Mouse (Mus musculus) heart, embryonic 15.5 days (tissue): ENCODE data around the gene E130208F15Rik. TPM values are rescaled to one million over a fixed set of nuclear protein-coding genes. Genes with fewer than 3 reads are reported as not detected.

ENCODE experiments used
- ATAC-seq: fragments of 200-750 bp; cut with Nextera tagmentation; replicated peaks from 2 replicates; pipeline ENCODE4 v1.8.0; 2017; ENCODE audit warnings: low read depth, moderate TSS enrichment; ENCODE audit not compliant: insufficient number of reproducible peaks, insufficient read depth, low FRiP score
- H3K27ac ChIP-seq: fragments of 300-500 bp; sonication (generic); 2 replicates; pipeline ENCODE4 v1.5.1; 2015; ENCODE audit warnings: mild to moderate bottlenecking, inconsistent platforms
- H3K27me3 ChIP-seq: fragments of 300-500 bp; sonication (generic); 2 replicates; pipeline ENCODE4 v1.6.1; 2015; ENCODE audit warnings: inconsistent platforms
- H3K36me3 ChIP-seq: fragments of 300-500 bp; sonication (generic); 2 replicates; pipeline ENCODE4 v1.6.1; 2015; ENCODE audit warnings: mild to moderate bottlenecking, inconsistent platforms
- H3K4me1 ChIP-seq: fragments of 300-500 bp; sonication (generic); replicated peaks from 2 replicates; pipeline ENCODE4 v1.6.1; 2015; ENCODE audit warnings: inconsistent platforms
- H3K4me2 ChIP-seq: fragments of 300-500 bp; sonication (generic); 2 replicates; pipeline ENCODE4 v1.6.1; 2015; ENCODE audit warnings: inconsistent platforms, mild to moderate bottlenecking, moderate library complexity
- H3K4me3 ChIP-seq: fragments of 300-500 bp; sonication (generic); 2 replicates; pipeline ENCODE4 v1.5.1; 2015; ENCODE audit warnings: mild to moderate bottlenecking, inconsistent platforms
- H3K9ac ChIP-seq: fragments of 300-500 bp; sonication (generic); 2 replicates; pipeline ENCODE4 v1.6.1; 2015; ENCODE audit warnings: mild to moderate bottlenecking, inconsistent platforms
- H3K9me3 ChIP-seq: fragments of 300-500 bp; sonication (generic); replicated peaks from 2 replicates; pipeline ENCODE4 v1.6.1; 2016; ENCODE audit warnings: inconsistent platforms
- WGBS: fragments of 180-500 bp; shearing (Covaris S2); methylation state at CpG from one replicate; pipeline ENCODE4 v1.1.7; 2015; ENCODE audit warnings: mixed read lengths; 5-methylcytosine and 5-hydroxymethylcytosine counted together
- polyA plus RNA-seq: library from polyadenylated mRNA; unstranded; fragments of >200 nt; fragmentation: Nextera tagmentation; extraction: Ambion mirVana; gene quantifications from 2 replicates; pipeline ENCODE4 v1.2.1, GENCODE M21; 2015

E130208F15Rik gene
- polyA plus RNA-seq, 1 experiment from 2014 or later, result not detected

DNA sequence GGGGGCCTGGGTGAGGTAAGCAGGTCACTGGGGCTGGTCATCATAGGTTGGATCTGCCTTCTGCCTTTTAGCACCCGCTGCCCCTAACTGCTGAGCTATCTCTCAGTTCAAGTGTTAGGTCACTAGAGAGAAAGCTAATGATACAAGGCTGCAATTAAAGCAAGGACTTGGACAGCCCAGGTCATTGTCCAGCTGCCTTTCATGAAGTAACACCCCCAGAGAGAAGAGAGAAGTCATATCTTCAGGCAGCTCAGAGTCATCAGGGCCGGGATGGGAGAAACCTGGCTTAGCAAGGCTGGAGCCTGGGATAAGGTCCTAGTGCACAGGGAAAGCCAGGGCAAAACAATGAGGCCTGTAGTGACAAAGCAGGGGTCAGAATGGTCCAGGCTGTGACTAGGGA, 45.9 kb downstream of the E130208F15Rik start:
- H3K36me3 ChIP-seq, result no peaks in the 10 kb centered on the region
- no peaks in the 10 kb centered on the region for H3K9me3 ChIP-seq
- no peak overlapping the region for H3K4me3 ChIP-seq
- H3K4me2 ChIP-seq, result no peak overlapping the region
- no peak overlapping the region for H3K27ac ChIP-seq
- peaks cover 8% of the 10 kb centered on the region for H3K4me1 ChIP-seq
- 53% methylated on average over 2 of the region's 2 CpGs for WGBS
- peaks cover 28% of the 10 kb centered on the region for H3K27me3 ChIP-seq
- H3K9ac ChIP-seq, result no peak overlapping the region
- ATAC-seq, result no peak

Other genes starting within 250 kb of the E130208F15Rik start
- 3.5 and 4.6 TPM in 2 replicates for gene Zfp82, start 248.8 kb upstream of the E130208F15Rik start, polyA plus RNA-seq
- 0.59 TPM in 1 of 2 replicates, not detected in the other for gene Gm26920, start 231.3 kb upstream of the E130208F15Rik start, polyA plus RNA-seq
- 5.1 and 6.3 TPM in 2 replicates for gene Zfp566, start 231.2 kb upstream of the E130208F15Rik start, polyA plus RNA-seq
- gene Zfp260, start 227.0 kb upstream of the E130208F15Rik start, polyA plus RNA-seq, result 72.9 and 75.3 TPM in 2 replicates
- gene Zfp382, start 199.8 kb upstream of the E130208F15Rik start, polyA plus RNA-seq, result 10.0 and 13.7 TPM in 2 replicates
- 6.9 and 8.5 TPM in 2 replicates for gene Zfp146, start 152.0 kb upstream of the E130208F15Rik start, polyA plus RNA-seq
- gene Cox7a1, start 137.6 kb upstream of the E130208F15Rik start, polyA plus RNA-seq, result 369 and 603 TPM in 2 replicates
- 77.4 and 96.6 TPM in 2 replicates for gene Capns1, start 122.9 kb upstream of the E130208F15Rik start, polyA plus RNA-seq
- 99.7 and 105 TPM in 2 replicates for gene Polr2i, start 89.8 kb upstream of the E130208F15Rik start, polyA plus RNA-seq
- 125 and 140 TPM in 2 replicates for gene Tbcb, start 89.5 kb upstream of the E130208F15Rik start, polyA plus RNA-seq
- gene Ovol3, start 86.0 kb upstream of the E130208F15Rik start, polyA plus RNA-seq, result not detected in 2 replicates
- 0.42 and 0.61 TPM in 2 replicates for gene Thap8, start 41.6 kb upstream of the E130208F15Rik start, polyA plus RNA-seq
- gene Wdr62, start 41.3 kb upstream of the E130208F15Rik start, polyA plus RNA-seq, result 6.7 and 8.6 TPM in 2 replicates
- gene Clip3, start 30.0 kb upstream of the E130208F15Rik start, polyA plus RNA-seq, result 8.0 and 12.0 TPM in 2 replicates
- gene Alkbh6, start 13.0 kb upstream of the E130208F15Rik start, polyA plus RNA-seq, result 57.4 and 64.4 TPM in 2 replicates
- gene Syne4, start 6.9 kb upstream of the E130208F15Rik start, polyA plus RNA-seq, result 6.1 and 18.8 TPM in 2 replicates
- gene Sdhaf1, start 2.2 kb downstream of the E130208F15Rik start, polyA plus RNA-seq, result 14.4 and 17.5 TPM in 2 replicates
- gene Lrfn3, start 41.0 kb downstream of the E130208F15Rik start, polyA plus RNA-seq, result 1.4 and 2.1 TPM in 2 replicates
- gene Tyrobp, start 92.0 kb downstream of the E130208F15Rik start, polyA plus RNA-seq, result 27.1 and 46.0 TPM in 2 replicates
- gene Hcst, start 98.1 kb downstream of the E130208F15Rik start, polyA plus RNA-seq, result 0.98 and 2.7 TPM in 2 replicates
- gene Nfkbid, start 100.0 kb downstream of the E130208F15Rik start, polyA plus RNA-seq, result 0.76 and 1.5 TPM in 2 replicates
- 14.7 and 21.7 TPM in 2 replicates for gene Aplp1, start 123.8 kb downstream of the E130208F15Rik start, polyA plus RNA-seq
- 0.16 TPM in 2 replicates for gene Kirrel2, start 135.9 kb downstream of the E130208F15Rik start, polyA plus RNA-seq
- 0.09 and 0.14 TPM in 2 replicates for gene Nphs1, start 136.6 kb downstream of the E130208F15Rik start, polyA plus RNA-seq
- 0.15 and 0.74 TPM in 2 replicates for gene Prodh2, start 171.9 kb downstream of the E130208F15Rik start, polyA plus RNA-seq
- gene Arhgap33, start 213.3 kb downstream of the E130208F15Rik start, polyA plus RNA-seq, result 6.2 and 8.1 TPM in 2 replicates
- 155 and 176 TPM in 2 replicates for gene Hspb6, start 230.4 kb downstream of the E130208F15Rik start, polyA plus RNA-seq
- gene Proser3, start 230.6 kb downstream of the E130208F15Rik start, polyA plus RNA-seq, result 8.0 and 9.4 TPM in 2 replicates
- gene Lin37, start 238.1 kb downstream of the E130208F15Rik start, polyA plus RNA-seq, result 32.7 and 33.1 TPM in 2 replicates
- 90.0 and 97.8 TPM in 2 replicates for gene U2af1l4, start 241.6 kb downstream of the E130208F15Rik start, polyA plus RNA-seq
- gene Gm49396, start 241.6 kb downstream of the E130208F15Rik start, polyA plus RNA-seq, result 8.4 and 10.8 TPM in 2 replicates
- gene Psenen, start 241.9 kb downstream of the E130208F15Rik start, polyA plus RNA-seq, result 104 and 106 TPM in 2 replicates
- 3.7 and 4.0 TPM in 2 replicates for gene Igflr1, start 243.7 kb downstream of the E130208F15Rik start, polyA plus RNA-seq